Mouse (Mus musculus): ENCODE results near the gene Gsdma. TPM values are rescaled to one million over a fixed set of nuclear protein-coding genes. Genes with fewer than 3 reads are reported as not detected.

Gene Gsdma
- total and polyA plus RNA-seq, 2 experiments from 2014 or later = 0.15 TPM; not detected in 1

DNA sequence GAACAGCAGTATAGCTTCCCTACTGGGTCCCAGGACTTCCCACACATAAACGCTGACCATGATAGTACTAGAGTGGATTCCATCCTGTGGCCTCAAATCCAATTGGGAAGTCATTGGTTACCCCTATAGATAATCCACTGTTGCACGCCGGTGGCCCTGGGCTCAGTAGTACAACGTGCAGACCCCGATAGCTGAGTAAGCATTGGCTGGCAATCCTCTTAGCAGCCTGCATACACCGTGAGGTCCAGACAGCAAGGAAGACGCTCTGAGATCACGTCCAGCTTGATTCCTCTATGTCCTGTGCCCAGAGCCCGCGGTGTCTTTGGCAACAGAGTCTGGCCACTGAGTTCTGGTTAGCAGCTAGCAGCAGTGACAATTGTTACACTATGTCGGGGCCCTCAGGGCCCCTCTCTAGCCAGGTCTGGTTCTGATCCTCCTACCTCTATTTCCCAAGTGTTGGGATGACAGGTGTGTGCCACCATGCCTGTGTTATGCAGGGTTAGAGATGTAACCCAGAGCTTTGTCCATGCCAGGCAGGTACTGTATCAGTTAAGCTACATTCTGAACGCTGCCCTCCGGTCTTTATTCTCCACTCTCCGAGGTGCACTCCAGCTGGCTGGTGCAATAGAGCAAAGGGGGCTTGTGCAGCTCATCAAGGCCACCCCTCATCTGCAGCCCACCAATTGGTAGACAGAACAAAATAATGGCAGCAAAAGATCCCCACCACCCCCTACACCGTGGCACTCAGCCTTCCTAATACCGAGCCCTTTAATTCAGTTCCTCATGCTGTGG is 34.9 kb downstream of the Gsdma start:
- H3K9me3 ChIP-seq (ENCODE audit: low read length) = no peaks in the 10 kb centered on the region
- H3K9ac ChIP-seq = no peak overlapping the region
- 86% methylated on average over 16 of the region's 16 CpGs for WGBS
- H3K4me2 ChIP-seq (ENCODE audit: low read depth) = no peak overlapping the region
- no peak for DNase-seq
- no peak for ATAC-seq
- H3K4me3 ChIP-seq (ENCODE audit: low read depth, low read length) = no peak overlapping the region
- no peak overlapping the region for H3K27ac ChIP-seq (ENCODE audit: low read depth, low read length)
- H3K4me1 ChIP-seq (ENCODE audit: insufficient read depth) = no peaks in the 10 kb centered on the region
- H3K36me3 ChIP-seq (ENCODE audit: insufficient read depth) = peaks cover 24% of the 10 kb centered on the region
- H3K27me3 ChIP-seq (ENCODE audit: insufficient read depth, low read length) = no peaks in the 10 kb centered on the region
- no peak for TF ChIP-seq CTCF (IDR thresholded peaks at IDR 0.05; ENCODE audit: low read depth)

DNA sequence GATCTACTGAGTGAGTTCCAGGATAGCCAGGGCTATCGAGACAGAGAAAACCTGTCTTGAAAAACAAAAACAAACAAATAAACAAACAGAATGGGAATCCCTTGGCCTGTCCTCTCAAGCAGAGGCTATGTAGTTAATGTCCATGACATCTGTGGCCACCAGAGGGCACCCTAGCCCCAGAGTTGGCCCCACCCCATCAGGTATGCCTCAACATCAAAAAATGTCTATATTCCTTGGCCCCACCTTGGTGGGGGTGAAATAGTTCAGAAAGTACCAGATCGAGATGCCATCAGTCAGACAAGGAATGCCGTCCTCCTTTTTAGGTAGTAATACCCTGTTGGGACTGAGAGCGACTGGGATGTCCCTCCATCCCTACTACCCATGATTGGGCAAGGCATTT is 35.8 kb downstream of the Gsdma start:
- Histone ChIP-seq H3K9ac (no peak overlapping the region), H3K4me3 (ENCODE audit: low read depth, low read length) (no peak overlapping the region)
- ATAC-seq = peak; percentile 30; the same call in 1 of the 2 replicates

DNA sequence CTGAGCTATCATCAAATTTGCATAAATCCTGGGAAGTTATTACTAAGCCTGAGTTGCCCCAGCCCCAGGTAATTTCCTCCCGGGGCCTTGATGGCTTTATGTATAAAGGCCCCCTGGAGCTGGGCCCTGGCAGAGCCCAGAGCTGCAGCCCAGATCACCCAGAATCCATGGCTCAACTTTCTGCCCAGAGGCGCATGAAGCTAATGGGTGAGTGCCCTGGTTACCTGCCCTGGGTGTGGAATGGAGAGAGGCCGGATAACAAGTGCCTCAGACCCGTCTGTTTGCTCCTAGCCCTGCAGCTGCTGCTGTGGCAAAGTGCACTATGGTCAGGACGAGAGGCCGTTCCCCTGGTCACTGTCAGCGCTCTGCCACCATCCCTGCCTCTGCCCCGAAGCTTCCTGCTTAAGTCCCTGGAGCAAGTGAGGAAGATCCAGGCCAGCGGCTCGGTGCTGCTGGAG is 37.1 kb downstream of the Gsdma start, which contains the start of gene Csf3:
Gene Csf3, plus strand, starts transcription at position 51 of the 458 bp plus-strand sequence.
- Histone ChIP-seq H3K27me3 (ENCODE audit: insufficient read depth, low read length) (no peaks in the 10 kb centered on the region), H3K36me3 (ENCODE audit: insufficient read depth) (peaks cover 24% of the 10 kb centered on the region), H3K9ac (no peak within 1 kb of the TSS), H3K4me2 (ENCODE audit: low read depth) (no peak within 1 kb of the TSS), H3K9me3 (ENCODE audit: low read length) (no peaks in the 10 kb centered on the region), H3K27ac (ENCODE audit: low read depth, low read length) (no peak within 1 kb of the TSS), H3K4me3 (ENCODE audit: low read depth, low read length) (no peak within 1 kb of the TSS), H3K4me1 (ENCODE audit: insufficient read depth) (no peaks in the 10 kb centered on the region)
- no peak for DNase-seq
- 42% methylated on average over 10 of the region's 10 CpGs for WGBS
- ATAC-seq = no peak
- no peak for TF ChIP-seq CTCF (IDR thresholded peaks at IDR 0.05; ENCODE audit: low read depth)

More for the DNA sequence above, 35.8 kb downstream of the Gsdma start:
- no peak overlapping the region for H3K4me2 ChIP-seq (ENCODE audit: low read depth)
- H3K36me3 ChIP-seq (ENCODE audit: insufficient read depth) = peaks cover 24% of the 10 kb centered on the region
- H3K4me1 ChIP-seq (ENCODE audit: insufficient read depth) = no peaks in the 10 kb centered on the region
- H3K9me3 ChIP-seq (ENCODE audit: low read length) = no peaks in the 10 kb centered on the region
- no peak overlapping the region for H3K27ac ChIP-seq (ENCODE audit: low read depth, low read length)
- 46% methylated on average over 4 of the region's 4 CpGs for WGBS
- H3K27me3 ChIP-seq (ENCODE audit: insufficient read depth, low read length) = no peaks in the 10 kb centered on the region
- peak; percentile 76 for DNase-seq
- peak; percentile 87 for TF ChIP-seq CTCF (IDR thresholded peaks at IDR 0.05; ENCODE audit: low read depth)

DNA sequence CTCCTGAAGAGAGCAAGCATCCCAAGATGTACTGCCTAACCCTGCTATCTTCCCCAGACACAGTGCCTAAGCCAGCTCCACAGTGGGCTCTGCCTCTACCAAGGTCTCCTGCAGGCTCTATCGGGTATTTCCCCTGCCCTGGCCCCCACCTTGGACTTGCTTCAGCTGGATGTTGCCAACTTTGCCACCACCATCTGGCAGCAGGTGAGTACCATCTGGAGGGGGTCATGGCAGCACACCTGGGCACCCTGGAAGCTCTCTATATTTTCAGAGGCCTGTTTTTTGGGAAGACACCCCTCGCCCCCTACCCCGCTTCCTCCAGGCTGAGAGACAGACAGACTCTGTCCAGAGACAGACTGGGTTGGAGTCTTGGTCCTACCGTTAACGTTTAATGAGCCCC is 38.2 kb downstream of the Gsdma start:
- no peaks in the 10 kb centered on the region for H3K4me1 ChIP-seq (ENCODE audit: insufficient read depth)
- H3K27me3 ChIP-seq (ENCODE audit: insufficient read depth, low read length) = no peaks in the 10 kb centered on the region
- no peak overlapping the region for H3K9ac ChIP-seq
- no peak for TF ChIP-seq CTCF (IDR thresholded peaks at IDR 0.05; ENCODE audit: low read depth)
- no peak for DNase-seq
- H3K4me2 ChIP-seq (ENCODE audit: low read depth) = no peak overlapping the region
- H3K9me3 ChIP-seq (ENCODE audit: low read length) = no peaks in the 10 kb centered on the region
- no peak overlapping the region for H3K4me3 ChIP-seq (ENCODE audit: low read depth, low read length)
- ATAC-seq = no peak
- no peak overlapping the region for H3K27ac ChIP-seq (ENCODE audit: low read depth, low read length)
- peaks cover 34% of the 10 kb centered on the region for H3K36me3 ChIP-seq (ENCODE audit: insufficient read depth)
- WGBS = 66% methylated on average over 5 of the region's 5 CpGs

- 92% methylated on average over 10 of the region's 10 CpGs for WGBS
- Histone ChIP-seq H3K27me3 (ENCODE audit: insufficient read depth, low read length) (no peaks in the 10 kb centered on the region), H3K36me3 (ENCODE audit: insufficient read depth) (peaks cover 61% of the 10 kb centered on the region), H3K9ac (no peak overlapping the region), H3K4me2 (ENCODE audit: low read depth) (no peak overlapping the region), H3K4me1 (ENCODE audit: insufficient read depth) (no peaks in the 10 kb centered on the region), H3K27ac (ENCODE audit: low read depth, low read length) (no peak overlapping the region), H3K9me3 (ENCODE audit: low read length) (no peaks in the 10 kb centered on the region), H3K4me3 (ENCODE audit: low read depth, low read length) (no peak overlapping the region)
- DNase-seq = no peak
- no peak for TF ChIP-seq CTCF (IDR thresholded peaks at IDR 0.05; ENCODE audit: low read depth)
- ATAC-seq = no peak
Observed at GRCm38 (mm10) chr11:98705021-98705420, 40.9 kb downstream of the Gsdma start.

DNA sequence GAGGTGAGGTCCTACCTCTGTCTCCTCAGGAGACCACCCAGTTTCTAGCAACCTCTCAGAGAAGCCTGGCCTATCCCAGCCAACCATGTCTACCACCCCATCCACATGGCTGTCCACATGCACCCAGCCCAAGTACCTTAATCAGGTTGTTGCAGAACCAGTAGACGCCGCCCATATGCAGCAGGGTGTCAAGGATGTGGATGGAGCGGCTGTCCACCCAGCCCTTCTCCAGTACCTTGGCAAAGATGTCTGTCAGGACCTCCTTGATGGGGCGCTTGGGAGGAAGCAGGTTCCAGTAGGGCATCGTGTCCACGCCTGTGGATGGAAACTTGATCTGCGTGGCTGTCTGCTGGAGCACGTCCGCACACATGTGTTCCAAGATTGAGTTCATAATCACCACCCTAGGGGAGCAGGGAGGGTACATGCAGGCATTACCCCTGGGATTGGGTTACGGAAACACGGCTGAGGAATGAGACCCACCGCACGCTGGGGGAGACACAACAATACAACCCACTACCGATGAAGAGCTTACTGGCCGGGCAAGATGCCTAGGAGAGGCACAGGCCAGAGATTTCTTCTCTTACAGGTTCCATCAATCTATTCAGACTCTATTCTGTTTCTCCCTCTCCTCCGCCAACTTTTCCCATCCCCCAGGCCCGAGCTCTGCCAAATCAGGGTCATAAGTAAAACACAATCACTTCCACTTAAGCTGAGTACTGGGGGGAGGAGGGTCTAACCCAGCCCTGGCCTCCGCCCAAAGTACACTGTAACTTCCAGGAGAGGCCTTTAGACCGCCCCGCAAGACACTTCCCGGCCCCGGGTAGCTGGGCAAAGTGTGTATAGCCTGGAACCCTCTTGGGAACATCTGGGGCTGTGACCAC is 43.5 kb downstream of the Gsdma start:
- WGBS = 78% methylated on average over 22 of the region's 22 CpGs
- Histone ChIP-seq H3K9ac (no peak overlapping the region), H3K36me3 (ENCODE audit: insufficient read depth) (peaks cover 75% of the 10 kb centered on the region)

More for the DNA sequence above, 43.5 kb downstream of the Gsdma start:
- DNase-seq (no peak), ATAC-seq (no peak)
- TF ChIP-seq CTCF (IDR thresholded peaks at IDR 0.05; ENCODE audit: low read depth) = no peak
- H3K9me3 ChIP-seq (ENCODE audit: low read length) = no peaks in the 10 kb centered on the region
- H3K4me2 ChIP-seq (ENCODE audit: low read depth) = no peak overlapping the region
- no peak overlapping the region for H3K27ac ChIP-seq (ENCODE audit: low read depth, low read length)
- H3K4me1 ChIP-seq (ENCODE audit: insufficient read depth) = no peaks in the 10 kb centered on the region
- H3K27me3 ChIP-seq (ENCODE audit: insufficient read depth, low read length) = no peaks in the 10 kb centered on the region
- no peak overlapping the region for H3K4me3 ChIP-seq (ENCODE audit: low read depth, low read length)
